14 mouse cellular contexts compared by ENCODE assay signal in genomic region chr8:61615711-61616697, GRCm38 (mm10).
DNase-seq lines count a peak whose midpoint lies in the region; ATAC-seq and TF ChIP-seq lines count a peak whose summit lies in the region.
"Had no signal": no experiment of that assay in that cellular context is flagged by ENCODE, and none has a peak within 500 bp of the region (broad histone marks: within the 10 kb centered on the region; RNA-seq: fewer than 3 reads in every experiment).

No protein-coding gene starts in this region.

- ATAC-seq in heart, embryonic 15.5 days (replicated peaks; ENCODE audit: insufficient number of reproducible peaks, insufficient read depth, low FRiP score, low read depth) = peak; percentile 71; the same call in 1 of the 2 replicates
- ATAC-seq in liver, embryonic 16.5 days (ENCODE audit: low read depth) = peak; percentile 64
- ATAC-seq in erythroblast, adult 5-6 weeks (replicated peaks; ENCODE audit: low FRiP score, poor library complexity, severe bottlenecking) = no peak
- ATAC-seq: forebrain, embryonic 15.5 days; midbrain, embryonic 16.5 days had no signal

- 44% methylated on average over 9 of the region's 9 CpGs for WGBS in heart, adult 2 months
- WGBS in heart, embryonic 15.5 days = 45% methylated on average over 9 of the region's 9 CpGs
- 36% methylated on average over 9 of the region's 9 CpGs for WGBS in liver, embryonic 16.5 days (ENCODE audit: insufficient replicate concordance)

- H3K27me3 ChIP-seq in heart, adult 2 months (ENCODE audit: control insufficient read depth, insufficient read depth, low read length) = no peaks in the 10 kb centered on the region
- no peaks in the 10 kb centered on the region for H3K27me3 ChIP-seq in heart, embryonic 15.5 days
- H3K27me3 ChIP-seq in liver, embryonic 16.5 days (ENCODE audit: control insufficient read depth, insufficient read depth, low read depth, low read length) = no peaks in the 10 kb centered on the region
- H3K27me3 ChIP-seq: forebrain, embryonic 15.5 days had no signal

- intact Hi-C loops in heart, adult 2 months (cut with DNase I) = loop anchor here (5.0 kb wide), 3 partner anchors 44 to 66 kb away; no protein-coding TSS in a partner anchor

- H3K4me3 ChIP-seq in heart, adult 2 months = no peak overlapping the region
- no peak overlapping the region for H3K4me3 ChIP-seq in heart, embryonic 15.5 days
- H3K4me3 ChIP-seq in liver, embryonic 16.5 days (ENCODE audit: low read depth, low read length) = no peak overlapping the region
- H3K4me3 ChIP-seq: forebrain, embryonic 15.5 days had no signal

- peaks cover 8% of the 10 kb centered on the region for H3K4me1 ChIP-seq in heart, adult 2 months (ENCODE audit: control insufficient read depth, insufficient read depth, low read length)
- H3K4me1 ChIP-seq in heart, embryonic 15.5 days (replicated peaks) = peaks cover 37% of the 10 kb centered on the region
- no peaks in the 10 kb centered on the region; the same call in 1 of the 2 replicates for H3K4me1 ChIP-seq in liver, embryonic 16.5 days (ENCODE audit: control insufficient read depth, low read depth, low read length)
- H3K4me1 ChIP-seq: forebrain, embryonic 15.5 days had no signal

- H3K4me2 ChIP-seq in heart, embryonic 15.5 days = no peak overlapping the region
- no peak overlapping the region for H3K4me2 ChIP-seq in liver, embryonic 16.5 days (ENCODE audit: low read depth, low read length)
- H3K4me2 ChIP-seq: forebrain, embryonic 15.5 days had no signal

- H3K36me3 ChIP-seq in heart, adult 2 months (ENCODE audit: control insufficient read depth, insufficient read depth, low read length) = peaks cover 12% of the 10 kb centered on the region
- H3K36me3 ChIP-seq in heart, embryonic 15.5 days = no peaks in the 10 kb centered on the region
- H3K36me3 ChIP-seq in liver, embryonic 16.5 days (ENCODE audit: control insufficient read depth, insufficient read depth) = no peaks in the 10 kb centered on the region
- H3K36me3 ChIP-seq: forebrain, embryonic 15.5 days had no signal

- no peak for DNase-seq in heart, adult 2 months
- no peak for DNase-seq in heart, postnatal 4 days
- DNase-seq in Muller cell, postnatal 12 days (ENCODE audit: inconsistent ontology term) = peak; percentile 52
- no peak for DNase-seq in thymus, postnatal 10 days (ENCODE audit: low spot score in 2 of 2)
- DNase-seq in gastrocnemius, adult 8-10 months (ENCODE audit: low spot score in 2 of 2) = no peak
- DNase-seq: adrenal gland, postnatal 14 days; cerebellum, adult 2 months; kidney, adult 9 months; thymus, adult 18-20 months had no signal

- no peaks in the 10 kb centered on the region for H3K9me3 ChIP-seq in heart, embryonic 15.5 days (replicated peaks)
- H3K9me3 ChIP-seq in liver, embryonic 16.5 days (replicated peaks; ENCODE audit: control insufficient read depth, low read length) = no peaks in the 10 kb centered on the region
- H3K9me3 ChIP-seq: forebrain, embryonic 15.5 days had no signal

- H3K9ac ChIP-seq in heart, adult 2 months (ENCODE audit: low read depth, low read length) = no peak overlapping the region
- no peak overlapping the region for H3K9ac ChIP-seq in heart, embryonic 15.5 days
- H3K9ac ChIP-seq in liver, embryonic 16.5 days (ENCODE audit: low read depth, low read length) = no peak overlapping the region
- H3K9ac ChIP-seq: forebrain, embryonic 15.5 days had no signal

- TF ChIP-seq EP300 in heart, adult 2 months (IDR thresholded peaks at IDR 0.05; ENCODE audit: insufficient read depth, low read depth, low read length) = peak; percentile 84; the same call in 1 of the 2 replicates

- no peak for TF ChIP-seq POLR2A in heart, adult 2 months (IDR thresholded peaks at IDR 0.05; ENCODE audit: insufficient read depth, low read depth, low read length)

- TF ChIP-seq CTCF in heart, adult 2 months (IDR thresholded peaks at IDR 0.05) = no peak

- H3K27ac ChIP-seq in heart, adult 2 months = peak overlapping the region; percentile 70
- peak overlapping the region; percentile 67 for H3K27ac ChIP-seq in heart, embryonic 15.5 days
- no peak overlapping the region for H3K27ac ChIP-seq in liver, embryonic 16.5 days (ENCODE audit: low read length)
- H3K27ac ChIP-seq: forebrain, embryonic 15.5 days had no signal

- H3K79me2 ChIP-seq in heart, adult 2 months (replicated peaks; ENCODE audit: control insufficient read depth, insufficient read depth, low read length) = no peaks in the 10 kb centered on the region
